Mouse (Mus musculus) spleen, adult 12 weeks (tissue): ENCODE measurements around the gene Sugct.

ENCODE experiments used
- DNase-seq: peaks from one replicate; pipeline ENCODE4 v3.0.0; 2022; ENCODE audit warnings: low spot score

Sugct gene

GRCm38 (mm10) chr13:17030761-17031160, 664.6 kb downstream of the Sugct start:
- no peak for DNase-seq

DNA sequence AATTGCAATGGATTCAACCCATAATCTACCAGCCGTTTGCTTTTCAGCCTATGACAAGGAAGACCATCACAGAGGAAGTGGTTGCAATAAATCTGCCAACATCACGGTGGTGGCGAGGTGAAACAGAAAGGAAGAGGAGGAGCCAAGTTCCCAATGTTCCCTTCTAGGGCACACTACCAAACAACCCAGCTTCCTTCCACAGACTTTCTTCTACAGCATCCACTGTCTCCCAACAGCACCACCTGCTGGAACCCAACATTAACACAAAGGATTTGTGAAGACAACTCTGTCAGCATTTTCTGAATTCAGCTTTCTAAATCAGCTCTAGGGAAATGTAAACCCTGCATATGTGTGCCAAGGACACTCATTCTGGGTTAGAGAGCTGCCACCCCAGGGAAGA, 666.8 kb downstream of the Sugct start:
- DNase-seq = no peak

DNA sequence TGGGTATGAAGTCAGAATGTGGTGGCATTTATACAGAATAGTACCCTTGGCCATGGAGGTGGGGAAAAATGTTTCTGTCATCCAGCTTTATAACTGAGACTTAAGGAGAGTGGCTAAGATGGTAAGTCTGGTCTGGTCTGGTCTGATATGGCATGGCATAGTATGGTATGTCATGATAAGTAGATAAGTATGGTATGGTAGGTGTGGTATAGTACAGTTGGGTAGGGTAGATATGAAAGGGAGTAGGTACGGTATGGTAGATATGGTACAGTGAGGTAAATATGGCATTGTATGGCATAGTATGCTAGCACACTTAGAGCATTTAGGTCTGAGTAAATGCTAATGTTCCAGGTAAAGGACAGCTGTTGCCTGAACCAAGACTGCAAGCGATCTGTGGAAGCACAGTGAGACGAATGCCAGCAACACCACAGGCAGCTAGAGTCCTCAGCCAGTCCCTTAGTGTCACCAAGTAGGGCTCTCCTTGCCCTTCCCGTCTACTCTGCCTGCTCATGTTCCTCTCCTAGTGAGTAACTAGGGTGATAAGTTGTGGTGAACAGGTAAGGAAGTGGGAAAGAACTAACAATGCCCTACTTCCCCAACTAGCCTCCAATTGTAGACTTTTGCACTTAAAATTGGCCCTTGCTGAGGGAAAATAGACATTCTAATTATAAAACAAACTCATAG, 667.4 kb downstream of the Sugct start:
- DNase-seq = no peak

DNA sequence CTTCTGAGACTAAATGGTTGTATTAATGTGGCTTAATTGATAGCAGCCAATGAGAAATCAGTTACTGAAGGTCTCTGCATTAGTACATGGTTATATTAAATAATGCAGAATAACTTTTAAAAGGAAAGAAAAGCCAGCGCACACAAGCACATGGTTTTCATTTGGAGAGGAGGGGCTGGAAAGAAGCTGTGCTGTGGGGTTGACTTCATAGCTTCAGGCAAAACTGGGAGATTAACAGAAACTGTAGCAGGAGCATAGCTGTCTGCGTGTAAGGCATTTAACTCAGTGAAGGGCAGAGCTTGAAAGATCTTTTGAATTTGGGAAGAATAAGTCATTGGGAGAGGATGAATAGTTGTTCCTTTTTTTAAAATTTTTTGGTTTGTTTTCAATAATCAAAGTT, 668.4 kb downstream of the Sugct start:
- no peak for DNase-seq

- DNase-seq = no peak
Measured at GRCm38 (mm10) chr13:16996464-16996863, 698.9 kb downstream of the Sugct start.

DNA sequence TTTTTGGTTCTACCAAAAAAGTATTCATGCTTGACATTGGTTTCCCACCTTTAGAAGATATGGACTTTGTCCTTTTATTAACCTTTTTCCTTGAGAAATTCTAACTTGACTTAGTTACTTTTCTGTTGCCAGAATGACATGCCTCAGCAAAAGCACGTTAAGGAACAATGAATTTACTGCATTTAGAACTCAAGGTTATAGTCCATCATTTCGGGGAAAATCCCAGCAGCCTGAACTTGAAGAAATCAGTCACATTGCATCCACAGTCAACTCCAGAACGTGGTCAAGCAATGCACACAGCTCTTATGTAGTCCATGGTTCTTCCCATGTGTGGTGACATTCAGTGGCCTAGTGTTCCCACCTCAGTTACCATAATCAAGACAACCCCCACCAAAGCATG, 700.0 kb downstream of the Sugct start:
- DNase-seq = no peak

- DNase-seq = no peak
Measured at GRCm38 (mm10) chr13:16977743-16978142, 717.6 kb downstream of the Sugct start.

DNA sequence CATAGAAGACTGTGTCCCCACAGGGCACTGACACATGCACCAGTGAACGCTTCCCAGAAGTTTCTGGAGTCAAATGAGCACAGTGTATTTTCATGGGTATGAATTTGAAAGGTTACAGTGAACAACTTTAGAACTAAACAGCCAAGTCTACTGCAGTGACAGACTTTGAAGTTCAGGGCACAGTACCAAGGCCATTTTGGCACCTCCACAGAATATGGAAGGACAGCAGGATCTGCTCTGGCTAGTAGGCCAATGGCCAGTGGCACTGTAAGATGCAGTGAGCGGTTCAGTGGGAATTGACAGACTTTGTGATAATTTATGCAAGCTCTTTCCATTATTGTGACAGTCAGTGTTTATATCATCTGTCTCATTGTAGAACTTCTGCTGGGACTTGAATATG, 724.1 kb downstream of the Sugct start:
- no peak for DNase-seq

DNA sequence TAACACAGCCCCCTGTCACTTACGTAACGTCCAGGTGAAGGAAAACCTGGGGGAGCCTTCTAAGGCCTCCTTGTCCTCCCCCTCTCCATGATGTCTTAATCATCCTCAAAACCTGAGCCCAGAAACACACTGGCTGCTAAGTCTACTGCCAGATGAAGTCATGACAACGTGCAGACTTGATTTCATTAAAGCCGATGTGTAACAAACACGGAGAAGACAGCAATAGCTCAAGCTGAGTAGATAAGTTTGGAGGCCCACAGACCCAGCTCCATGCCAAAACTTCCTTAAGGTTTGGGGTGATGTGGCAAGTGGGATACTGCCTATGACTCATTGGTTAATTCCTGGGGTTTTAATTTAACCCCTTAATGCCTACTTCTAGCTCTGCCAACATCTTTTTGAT, 726.4 kb downstream of the Sugct start:
- DNase-seq = no peak

- DNase-seq = no peak
Measured at GRCm38 (mm10) chr13:16964823-16965475, 730.4 kb downstream of the Sugct start.

GRCm38 (mm10) chr13:16952045-16952444, 743.3 kb downstream of the Sugct start:
- no peak for DNase-seq

GRCm38 (mm10) chr13:16939466-16939811, 755.9 kb downstream of the Sugct start:
- DNase-seq = no peak

- no peak for DNase-seq
Measured at GRCm38 (mm10) chr13:16938552-16939465, 756.5 kb downstream of the Sugct start.

DNA sequence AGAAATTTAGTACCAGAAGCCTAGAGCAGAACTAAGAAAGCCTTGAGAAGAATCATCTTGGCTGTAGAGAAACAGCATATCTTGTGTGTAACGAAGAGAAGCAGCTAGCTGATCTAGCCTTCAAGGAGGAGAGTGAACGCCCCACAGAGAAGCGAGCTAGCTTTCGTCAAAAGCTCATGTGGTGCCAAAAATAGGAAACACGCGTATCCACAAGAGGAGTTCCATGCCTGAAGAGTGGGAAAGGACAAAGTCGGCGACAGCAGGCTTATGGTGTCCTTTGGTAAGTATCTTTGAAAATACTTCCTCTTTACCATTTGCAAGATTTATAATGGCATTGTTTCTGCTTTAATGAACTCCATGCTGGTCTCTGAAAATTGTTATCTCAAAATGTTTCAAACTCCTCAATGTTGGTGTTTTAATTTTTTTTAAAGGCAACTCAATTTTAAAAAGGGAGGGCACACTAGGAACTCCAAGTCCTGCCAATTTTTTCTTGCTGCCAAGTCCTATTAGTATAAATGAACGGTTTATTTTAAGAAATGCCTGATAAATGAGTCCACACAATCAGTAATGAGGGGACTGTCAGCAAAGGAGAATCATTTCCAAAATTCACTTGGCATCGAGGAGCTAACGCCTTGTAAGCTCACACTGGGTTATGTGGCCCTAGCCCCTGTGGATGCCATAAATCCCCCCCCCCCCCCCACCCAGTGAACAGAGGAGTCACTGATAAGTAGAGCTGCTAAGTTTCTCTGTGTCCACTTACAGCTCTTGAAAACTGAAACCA, 757.7 kb downstream of the Sugct start:
- no peak for DNase-seq

GRCm38 (mm10) chr13:16935029-16935428, 760.3 kb downstream of the Sugct start:
- no peak for DNase-seq

GRCm38 (mm10) chr13:16933600-16933999, 761.8 kb downstream of the Sugct start:
- DNase-seq = no peak

DNA sequence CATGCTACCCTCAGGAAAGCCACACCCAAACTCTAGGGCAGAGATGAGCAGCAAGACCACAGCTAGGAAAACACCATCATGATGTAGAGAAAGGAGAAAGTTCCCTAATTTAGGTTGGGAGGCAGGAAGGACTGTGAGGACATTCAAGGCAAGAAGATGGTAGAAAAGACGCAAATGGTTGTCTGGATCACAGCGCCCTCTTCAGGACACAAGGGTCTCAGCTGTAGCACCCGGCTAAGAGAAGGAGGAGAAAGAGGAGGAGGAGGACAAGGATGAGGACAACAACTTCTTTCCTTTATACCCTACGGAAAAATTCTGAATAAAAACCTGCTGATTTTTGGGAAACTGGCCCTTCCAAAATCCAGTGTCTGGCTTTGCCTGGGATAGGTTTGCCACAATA, 774.0 kb downstream of the Sugct start:
- DNase-seq = no peak

DNA sequence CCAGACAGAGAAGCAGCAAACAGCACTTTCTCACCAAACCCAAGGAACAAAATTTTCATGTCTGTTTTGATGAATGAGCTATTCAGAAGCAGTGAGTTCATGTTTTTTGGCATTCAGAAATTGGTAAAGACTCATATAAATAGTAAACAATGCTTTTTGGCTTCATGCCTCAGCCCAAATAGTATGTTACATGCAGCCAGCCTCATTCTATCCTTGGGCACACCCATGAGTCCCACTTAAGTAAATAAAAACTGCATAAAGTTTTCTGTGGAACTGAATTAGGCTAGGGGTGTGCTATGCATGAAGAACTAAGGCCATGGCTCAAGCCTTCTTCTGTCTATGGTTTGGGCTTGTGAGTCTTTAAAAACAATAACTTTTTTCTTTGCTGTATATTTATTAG, 779.7 kb downstream of the Sugct start:
- DNase-seq = no peak

DNA sequence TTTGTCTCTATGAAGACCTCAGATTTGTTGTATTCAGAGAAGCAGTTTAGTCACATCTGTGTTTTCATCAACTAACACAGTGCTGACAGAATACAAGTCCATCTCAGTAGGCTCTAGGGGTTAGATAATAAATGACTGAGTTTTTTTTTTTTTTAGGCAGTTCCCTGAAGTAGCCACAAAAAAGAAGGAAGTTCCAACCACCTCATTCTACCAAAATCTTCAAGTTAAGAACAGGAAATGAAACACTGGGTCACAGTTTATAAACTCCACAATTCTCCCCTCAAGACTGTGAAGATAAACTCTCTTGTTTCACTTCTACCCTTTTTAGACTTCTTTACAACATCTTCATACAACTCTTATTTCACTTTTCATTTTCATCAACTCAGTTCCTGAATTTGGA, 783.1 kb downstream of the Sugct start:
- DNase-seq = no peak

DNA sequence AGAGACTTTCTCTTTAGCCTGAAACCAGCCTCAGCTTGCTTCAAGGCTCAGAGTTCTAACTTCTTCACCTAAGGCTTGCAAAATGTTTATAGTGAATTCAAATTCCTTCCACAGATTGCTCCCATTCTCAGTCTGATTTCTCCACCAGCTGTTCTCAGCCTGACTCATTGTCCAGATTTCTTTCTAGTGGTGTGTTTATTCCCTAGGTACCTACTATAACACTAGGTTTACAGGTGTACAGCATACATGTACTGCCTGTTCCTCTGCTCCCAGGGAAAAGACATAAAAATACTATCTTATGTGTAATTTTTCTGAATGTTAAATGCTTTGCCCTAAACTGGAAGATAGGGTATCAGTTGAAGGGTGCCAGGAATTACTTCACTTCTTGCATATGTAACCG, 788.4 kb downstream of the Sugct start:
- DNase-seq = no peak

GRCm38 (mm10) chr13:16901424-16901823, 793.9 kb downstream of the Sugct start:
- DNase-seq = no peak

DNA sequence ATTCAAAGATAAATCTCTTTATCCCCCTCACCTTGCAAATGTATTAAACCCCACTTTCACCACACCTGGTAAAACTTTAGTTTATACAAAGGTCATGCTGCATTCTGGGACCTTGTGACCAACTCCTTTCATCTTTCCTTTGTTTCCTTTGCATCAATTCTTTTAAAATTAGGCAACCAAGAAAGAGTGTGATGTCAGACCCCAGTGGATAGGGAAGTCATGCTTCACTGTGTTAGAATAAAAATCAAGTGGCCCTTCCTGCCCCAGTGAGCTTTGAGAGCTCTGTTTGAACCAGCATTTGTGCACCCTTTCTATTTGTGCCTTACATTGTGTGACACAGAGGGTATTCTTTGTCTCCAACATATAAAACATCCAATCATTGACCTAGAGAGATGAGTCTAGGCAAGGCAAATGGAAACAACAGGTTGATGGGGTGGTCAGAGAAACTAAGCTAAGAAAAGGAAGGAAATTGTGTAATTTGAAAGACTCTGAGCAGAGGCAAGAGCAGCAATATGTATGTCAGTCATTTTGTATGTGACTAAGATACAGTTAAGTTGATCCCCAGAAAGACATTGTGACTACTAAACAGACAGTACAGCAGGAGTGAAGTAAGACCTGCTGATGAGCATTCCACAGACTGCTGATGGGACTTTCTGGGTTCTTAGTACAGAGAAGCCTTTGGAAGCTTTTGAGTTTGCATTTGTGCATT, 797.1 kb downstream of the Sugct start:
- no peak for DNase-seq
